Mouse (Mus musculus) heart, embryonic 12.5 days (tissue): Measurements from ENCODE around the gene Prkn. TPM values are rescaled to one million over a fixed set of nuclear protein-coding genes. Genes with fewer than 3 reads are reported as not detected.

Source experiments
- ATAC-seq: fragments of 200-750 bp; cut with Nextera tagmentation; 2 replicates; pipeline ENCODE4 v1.8.0; 2017; ENCODE audit warnings: moderate TSS enrichment, moderate library complexity; ENCODE audit not compliant: insufficient number of reproducible peaks, low FRiP score
- H3K27ac ChIP-seq: fragments of 300-500 bp; sonication (generic); 2 replicates; pipeline ENCODE4 v1.5.1; 2016; ENCODE audit warnings: mild to moderate bottlenecking, moderate library complexity; ENCODE audit not compliant: poor library complexity, severe bottlenecking
- H3K27me3 ChIP-seq: fragments of 300-500 bp; sonication (generic); replicated peaks from 2 replicates; pipeline ENCODE4 v1.6.1; 2016; ENCODE audit warnings: mild to moderate bottlenecking, moderate library complexity
- H3K36me3 ChIP-seq: fragments of 300-500 bp; sonication (generic); 2 replicates; pipeline ENCODE4 v1.6.1; 2016; ENCODE audit warnings: mild to moderate bottlenecking, moderate library complexity
- H3K4me1 ChIP-seq: fragments of 300-500 bp; sonication (generic); replicated peaks from 2 replicates; pipeline ENCODE4 v1.6.1; 2016; ENCODE audit warnings: mild to moderate bottlenecking
- H3K4me2 ChIP-seq: fragments of 300-500 bp; sonication (generic); 2 replicates; pipeline ENCODE4 v1.6.1; 2016; ENCODE audit warnings: mild to moderate bottlenecking, moderate library complexity
- H3K4me3 ChIP-seq: fragments of 300-500 bp; sonication (generic); 2 replicates; pipeline ENCODE4 v1.5.1; 2016; ENCODE audit warnings: mild to moderate bottlenecking
- H3K9ac ChIP-seq: fragments of 300-500 bp; sonication (generic); 2 replicates; pipeline ENCODE4 v1.6.1; 2016; ENCODE audit warnings: mild to moderate bottlenecking, moderate library complexity
- H3K9me3 ChIP-seq: fragments of 300-500 bp; sonication (generic); replicated peaks from 2 replicates; pipeline ENCODE4 v1.6.1; 2016; ENCODE audit warnings: mild to moderate bottlenecking, moderate library complexity
- WGBS: fragments of 180-500 bp; shearing (Covaris S2); methylation state at CpG from one replicate; pipeline ENCODE4 v1.1.7; 2016; 5-methylcytosine and 5-hydroxymethylcytosine counted together
- polyA plus RNA-seq: library from polyadenylated mRNA; unstranded; fragments of >200 nt; fragmentation: Nextera tagmentation; extraction: Ambion mirVana; gene quantifications from 2 replicates; pipeline ENCODE4 v1.2.1, GENCODE M21; 2016

Prkn gene
- polyA plus RNA-seq, 1 experiment from 2014 or later = 1.5 TPM

GRCm38 (mm10) chr17:11780005-11780404 lies 939.8 kb downstream of the Prkn start:
- no peak overlapping the region for H3K27ac ChIP-seq
- no peaks in the 10 kb centered on the region for H3K9me3 ChIP-seq
- H3K9ac ChIP-seq = no peak overlapping the region
- H3K36me3 ChIP-seq = no peaks in the 10 kb centered on the region
- H3K27me3 ChIP-seq = no peaks in the 10 kb centered on the region; the same call in 1 of the 2 replicates
- no peak overlapping the region for H3K4me3 ChIP-seq
- no peak for ATAC-seq
- WGBS = 33% methylated on average over 2 of the region's 2 CpGs
- no peaks in the 10 kb centered on the region for H3K4me1 ChIP-seq
- no peak overlapping the region for H3K4me2 ChIP-seq

DNA sequence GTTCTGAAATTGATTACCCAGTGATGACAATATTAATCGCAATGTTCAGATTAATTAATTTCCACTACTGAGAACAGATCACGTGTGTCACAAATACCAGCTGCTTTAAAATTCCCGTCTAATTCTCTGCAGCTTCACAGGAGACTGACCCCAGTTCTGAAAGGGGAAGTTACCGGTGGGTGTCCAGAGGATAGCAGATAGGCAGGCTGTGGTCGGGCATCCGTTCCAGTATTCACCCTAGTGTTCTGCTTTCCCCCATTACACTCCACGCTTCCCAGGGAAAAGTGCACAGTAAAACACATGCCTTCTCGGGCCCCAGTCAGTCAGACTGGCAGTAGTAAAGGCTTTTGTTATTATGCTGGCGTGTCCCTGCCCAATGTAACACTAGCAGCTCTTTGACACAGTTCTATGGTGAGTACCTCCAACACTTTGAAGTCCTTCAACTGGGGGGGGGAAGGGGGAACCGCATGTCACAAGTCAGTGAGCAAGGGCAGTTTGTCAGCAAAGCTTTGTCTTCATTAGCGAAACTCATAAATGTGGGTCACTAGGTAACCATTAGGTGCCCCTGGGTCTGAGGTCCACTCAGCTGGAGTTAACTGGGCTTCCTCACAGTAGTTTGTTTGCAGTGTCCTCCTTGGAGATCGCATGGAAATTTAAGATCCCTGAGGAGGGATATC lies 940.8 kb downstream of the Prkn start:
- Histone ChIP-seq H3K27me3 (no peaks in the 10 kb centered on the region; the same call in 1 of the 2 replicates), H3K9me3 (no peaks in the 10 kb centered on the region), H3K4me2 (no peak overlapping the region), H3K36me3 (no peaks in the 10 kb centered on the region), H3K4me1 (no peaks in the 10 kb centered on the region), H3K9ac (no peak overlapping the region), H3K27ac (no peak overlapping the region), H3K4me3 (no peak overlapping the region)
- ATAC-seq = no peak
- WGBS = 66% methylated on average over 12 of the region's 12 CpGs

GRCm38 (mm10) chr17:11788270-11788936 lies 948.2 kb downstream of the Prkn start:
- ATAC-seq = no peak
- H3K4me1 ChIP-seq = no peaks in the 10 kb centered on the region
- no peak overlapping the region for H3K4me3 ChIP-seq
- H3K9me3 ChIP-seq = no peaks in the 10 kb centered on the region
- no peak overlapping the region for H3K9ac ChIP-seq
- no peaks in the 10 kb centered on the region for H3K27me3 ChIP-seq
- H3K36me3 ChIP-seq = no peaks in the 10 kb centered on the region
- H3K27ac ChIP-seq = no peak overlapping the region
- no peak overlapping the region for H3K4me2 ChIP-seq
- WGBS = 44% methylated on average over 9 of the region's 9 CpGs

DNA sequence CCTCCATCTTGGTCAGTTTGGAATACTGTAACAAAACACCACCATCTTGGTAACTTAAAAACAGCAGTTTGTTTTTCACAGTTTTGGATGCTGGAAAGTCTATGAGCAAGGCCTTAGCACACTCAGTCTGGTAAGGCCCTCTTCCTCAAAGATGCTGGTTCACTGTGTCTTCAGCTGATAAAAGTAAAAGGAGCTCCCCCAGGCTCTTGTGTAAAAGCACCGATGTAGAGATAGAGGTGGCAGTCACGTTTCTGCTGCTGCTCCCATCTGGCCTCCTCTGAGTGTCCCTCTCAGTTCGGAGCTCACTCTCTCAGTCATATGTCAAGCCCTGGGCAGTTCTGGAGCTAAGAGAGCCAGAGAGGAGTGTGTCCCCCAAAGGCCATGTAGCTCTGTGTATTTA lies 955.8 kb downstream of the Prkn start:
- H3K36me3 ChIP-seq = no peaks in the 10 kb centered on the region
- 50% methylated on average over 3 of the region's 3 CpGs for WGBS
- 0 out of 2 replicates have a peak, but pooled peaks cover 2% of the 10 kb centered on the region for H3K9me3 ChIP-seq
- H3K27me3 ChIP-seq = no peaks in the 10 kb centered on the region
- no peak for ATAC-seq
- H3K4me2 ChIP-seq = no peak overlapping the region
- H3K4me3 ChIP-seq = no peak overlapping the region
- H3K9ac ChIP-seq = no peak overlapping the region
- no peak overlapping the region for H3K27ac ChIP-seq
- no peaks in the 10 kb centered on the region for H3K4me1 ChIP-seq

DNA sequence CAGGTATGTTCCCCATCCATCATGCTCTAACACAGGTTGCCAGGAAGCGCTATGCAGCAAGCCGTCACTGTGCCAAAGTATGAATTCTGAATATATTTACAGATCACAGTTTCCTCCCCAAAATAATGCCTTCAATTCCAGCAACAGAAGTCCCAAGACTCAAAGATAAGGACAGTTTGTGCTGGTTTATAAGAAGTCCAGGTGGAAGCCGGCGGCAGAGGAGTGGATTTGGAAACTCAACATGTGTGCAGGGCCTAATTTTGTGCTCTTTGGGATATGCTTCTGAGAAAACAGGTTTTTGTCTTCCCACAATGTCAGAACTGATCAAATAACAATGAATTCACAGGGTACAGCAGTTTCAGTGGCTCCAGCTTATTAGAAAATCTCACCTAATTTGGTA lies 961.0 kb downstream of the Prkn start:
- 0 out of 2 replicates have a peak, but pooled peaks cover 2% of the 10 kb centered on the region for H3K9me3 ChIP-seq
- H3K4me3 ChIP-seq = no peak overlapping the region
- no peaks in the 10 kb centered on the region for H3K36me3 ChIP-seq
- WGBS = 88% methylated on average over 4 of the region's 4 CpGs
- H3K27ac ChIP-seq = no peak overlapping the region
- no peaks in the 10 kb centered on the region for H3K27me3 ChIP-seq
- no peak overlapping the region for H3K9ac ChIP-seq
- no peak overlapping the region for H3K4me2 ChIP-seq
- H3K4me1 ChIP-seq = no peaks in the 10 kb centered on the region
- no peak for ATAC-seq

- Histone ChIP-seq H3K4me2 (no peak overlapping the region), H3K9ac (no peak overlapping the region), H3K27me3 (no peaks in the 10 kb centered on the region), H3K4me1 (no peaks in the 10 kb centered on the region), H3K4me3 (no peak overlapping the region), H3K27ac (no peak overlapping the region), H3K36me3 (no peaks in the 10 kb centered on the region), H3K9me3 (no peaks in the 10 kb centered on the region)
- 74% methylated on average over 3 of the region's 3 CpGs for WGBS
- ATAC-seq = no peak
These were observed 967.1 kb downstream of the Prkn start for GRCm38 (mm10) chr17:11807280-11807679.

DNA sequence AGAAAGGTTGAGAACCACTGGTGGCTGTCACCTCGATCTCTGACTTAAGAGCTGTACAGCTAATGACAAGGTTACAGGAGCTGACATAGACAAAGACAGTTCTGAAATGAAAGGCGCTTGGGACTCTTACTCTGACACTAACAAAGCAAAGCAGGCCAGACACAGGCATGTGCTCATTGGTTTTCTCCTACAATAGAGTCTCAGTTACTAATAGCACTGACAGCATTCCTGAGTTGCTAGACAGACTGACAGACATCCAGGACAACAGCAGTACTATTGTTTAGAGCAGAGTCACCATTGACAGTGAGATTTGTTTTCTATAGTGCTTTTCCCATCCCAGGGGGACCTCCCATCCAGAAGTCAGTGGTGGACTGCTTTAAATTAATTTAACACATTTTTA lies 977.7 kb downstream of the Prkn start:
- H3K4me3 ChIP-seq = no peak overlapping the region
- no peak for ATAC-seq
- peaks cover 5% of the 10 kb centered on the region; the same call in 1 of the 2 replicates for H3K9me3 ChIP-seq
- H3K27me3 ChIP-seq = no peaks in the 10 kb centered on the region
- WGBS = 56% methylated on average over 2 of the region's 2 CpGs
- no peaks in the 10 kb centered on the region for H3K4me1 ChIP-seq
- H3K4me2 ChIP-seq = no peak overlapping the region
- H3K27ac ChIP-seq = no peak overlapping the region
- no peak overlapping the region for H3K9ac ChIP-seq
- no peaks in the 10 kb centered on the region for H3K36me3 ChIP-seq

GRCm38 (mm10) chr17:11819506-11819905 lies 979.3 kb downstream of the Prkn start:
- H3K4me3 ChIP-seq = no peak overlapping the region
- H3K4me2 ChIP-seq = no peak overlapping the region
- H3K9ac ChIP-seq = no peak overlapping the region
- H3K27ac ChIP-seq = no peak overlapping the region
- H3K36me3 ChIP-seq = no peaks in the 10 kb centered on the region
- WGBS = 58% methylated on average over 8 of the region's 8 CpGs
- H3K9me3 ChIP-seq = peaks cover 5% of the 10 kb centered on the region; the same call in 1 of the 2 replicates
- H3K27me3 ChIP-seq = no peaks in the 10 kb centered on the region
- no peaks in the 10 kb centered on the region for H3K4me1 ChIP-seq
- ATAC-seq = no peak

DNA sequence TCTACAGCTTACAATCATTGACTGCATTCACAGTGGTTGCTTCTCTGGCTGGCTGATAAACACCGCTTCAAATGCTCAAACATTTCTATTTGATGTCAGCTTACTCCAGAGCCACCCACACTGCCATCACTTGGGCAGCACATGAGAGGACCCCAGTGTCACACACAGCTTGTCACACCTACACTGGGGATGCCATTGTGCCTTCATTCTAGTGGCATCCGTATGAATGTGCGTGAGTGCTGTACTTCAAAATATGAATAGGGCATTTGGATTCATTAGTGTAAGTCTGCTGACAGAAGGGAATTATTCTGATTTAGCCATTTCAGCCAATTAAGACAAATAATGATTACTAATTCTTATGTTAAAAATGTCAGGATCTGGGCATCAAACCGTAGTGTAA lies 980.6 kb downstream of the Prkn start:
- no peak overlapping the region for H3K4me2 ChIP-seq
- no peaks in the 10 kb centered on the region for H3K36me3 ChIP-seq
- peaks cover 5% of the 10 kb centered on the region; the same call in 1 of the 2 replicates for H3K9me3 ChIP-seq
- no peaks in the 10 kb centered on the region for H3K4me1 ChIP-seq
- ATAC-seq = no peak
- H3K9ac ChIP-seq = no peak overlapping the region
- 90% methylated on average over 4 of the region's 4 CpGs for WGBS
- no peak overlapping the region for H3K4me3 ChIP-seq
- H3K27ac ChIP-seq = no peak overlapping the region
- no peaks in the 10 kb centered on the region for H3K27me3 ChIP-seq

DNA sequence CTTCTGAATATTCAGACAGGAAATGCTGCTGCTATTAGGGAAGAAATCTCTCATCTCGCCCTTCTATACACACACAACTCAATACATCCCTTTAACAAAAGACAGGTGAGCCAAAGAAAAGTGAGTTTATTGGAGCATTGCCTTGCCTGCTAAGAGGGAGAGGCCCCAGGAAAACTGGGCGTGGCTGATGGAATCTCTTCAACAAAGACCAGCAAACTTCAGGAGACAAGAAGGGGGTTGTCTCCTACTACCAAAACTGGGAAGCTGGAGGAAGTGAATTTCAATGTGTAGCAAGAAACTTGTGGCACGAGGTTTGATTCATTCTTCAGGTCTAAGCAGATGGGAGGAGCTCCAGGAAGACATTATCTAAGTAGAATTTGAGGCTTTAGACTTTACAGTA lies 989.3 kb downstream of the Prkn start:
- no peaks in the 10 kb centered on the region for H3K36me3 ChIP-seq
- H3K4me2 ChIP-seq = no peak overlapping the region
- 52% methylated on average over 3 of the region's 3 CpGs for WGBS
- H3K27me3 ChIP-seq = no peaks in the 10 kb centered on the region
- H3K27ac ChIP-seq = no peak overlapping the region
- H3K4me1 ChIP-seq = peaks cover 4% of the 10 kb centered on the region; the same call in 1 of the 2 replicates
- ATAC-seq = no peak
- H3K9ac ChIP-seq = no peak overlapping the region
- H3K4me3 ChIP-seq = no peak overlapping the region
- H3K9me3 ChIP-seq = no peaks in the 10 kb centered on the region

DNA sequence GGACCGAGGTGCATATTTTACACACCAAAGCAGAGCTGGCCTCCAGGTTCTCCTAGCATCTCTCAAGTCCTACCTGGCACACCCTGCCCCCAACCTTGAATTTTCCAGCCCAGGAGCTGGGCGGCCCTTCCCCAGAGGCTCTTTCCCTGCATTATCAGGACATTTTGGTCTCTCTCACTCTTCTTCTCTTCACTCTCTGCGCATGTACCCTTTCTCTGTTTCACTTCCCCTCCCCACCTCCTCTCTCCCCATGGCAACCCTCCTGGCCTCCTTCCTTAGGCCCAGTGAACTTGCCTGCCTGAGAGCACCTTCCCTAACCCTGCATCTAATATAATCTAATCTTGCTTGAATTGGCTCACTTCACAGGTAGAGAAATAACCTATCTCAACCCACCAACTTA lies 996.9 kb downstream of the Prkn start:
- 78% methylated on average over 3 of the region's 3 CpGs for WGBS
- Histone ChIP-seq H3K27ac (no peak overlapping the region), H3K4me1 (no peaks in the 10 kb centered on the region), H3K36me3 (no peaks in the 10 kb centered on the region), H3K4me3 (no peak overlapping the region), H3K4me2 (no peak overlapping the region), H3K27me3 (no peaks in the 10 kb centered on the region), H3K9me3 (no peaks in the 10 kb centered on the region), H3K9ac (no peak overlapping the region)
- no peak for ATAC-seq
